Mouse (Mus musculus) frontal cortex, postnatal 14 days (tissue): ENCODE results near the gene Astn2.

ENCODE experiments used
- DNase-seq, 2 experiments: peaks; one replicate each; pipeline ENCODE4 v3.0.0; 2022; ENCODE audit warnings: low spot score in 2 of 2

The Astn2 gene

DNA sequence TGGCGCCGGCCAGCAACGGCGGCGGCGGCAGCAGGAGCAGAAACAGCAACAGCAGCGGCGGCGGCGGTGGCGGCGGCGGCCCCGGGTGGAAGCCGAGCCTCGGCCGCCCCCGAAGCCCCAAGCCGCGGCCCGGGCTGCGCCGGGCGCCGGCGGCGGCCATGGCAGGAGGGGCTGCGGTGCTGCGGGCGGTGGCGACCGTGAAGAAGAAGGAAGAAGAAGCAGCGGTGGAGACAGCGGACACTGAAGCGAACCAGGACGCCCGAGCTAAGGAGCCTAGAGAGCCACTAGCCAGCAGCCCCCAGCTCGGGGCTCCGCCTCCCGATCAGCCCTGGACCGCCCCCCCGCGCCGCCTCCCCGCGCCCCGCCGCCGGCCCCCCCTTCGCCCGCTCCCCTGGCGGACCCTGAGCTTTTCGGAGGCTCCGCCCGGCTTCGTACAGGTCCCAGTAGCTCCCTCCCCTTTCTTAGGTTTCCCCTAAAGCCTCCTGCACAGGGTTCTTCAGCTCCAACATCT, at the start of gene Astn2:
Astn2 (minus strand) TSS at position 411 of the 511 bp plus-strand sequence.
- DNase-seq, result peak in 1 of 2 experiments; percentile 32

DNA sequence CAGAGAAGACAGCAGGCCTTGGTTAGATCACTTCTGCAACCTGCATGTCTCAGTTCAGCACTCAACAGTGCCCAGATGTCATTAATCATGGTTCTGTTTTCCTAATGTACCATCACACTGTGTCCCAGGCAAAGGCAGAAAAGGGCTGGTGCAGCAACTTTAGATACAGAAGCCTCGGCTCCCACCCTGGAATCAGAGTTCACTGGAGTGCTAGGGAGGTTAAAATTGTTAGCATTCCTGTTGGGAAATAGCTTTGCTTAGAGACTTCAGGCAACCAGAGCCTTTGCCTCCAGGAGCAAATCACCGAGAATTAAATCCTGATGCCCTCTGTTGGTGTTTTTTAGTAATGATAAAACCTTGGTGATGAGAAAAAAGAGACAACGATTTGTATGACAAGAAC, 45.7 kb upstream of the Astn2 start:
- no peak for DNase-seq

GRCm38 (mm10) chr4:66431256-66431655, 26.8 kb upstream of the Astn2 start:
- DNase-seq, result no peak

DNA sequence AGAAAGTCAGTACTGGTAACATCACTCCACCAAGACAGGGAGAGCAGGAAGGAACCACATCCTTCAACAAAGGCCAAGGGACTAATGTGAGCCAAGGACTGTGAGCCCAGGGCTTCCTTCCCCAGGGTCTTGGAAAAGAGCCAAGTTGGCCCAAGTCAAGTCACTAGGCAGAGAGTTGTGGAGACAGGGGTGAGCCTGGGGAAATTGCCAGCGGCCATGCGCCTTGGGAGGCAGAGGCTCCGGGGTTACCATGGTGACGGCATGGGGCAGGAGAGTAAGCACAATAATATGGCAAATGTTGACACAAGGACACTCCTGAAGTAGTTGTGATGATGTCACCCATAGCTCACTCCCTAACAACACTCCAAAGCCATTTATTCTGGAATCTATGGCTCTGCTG, 21.4 kb upstream of the Astn2 start:
- no peak for DNase-seq

DNA sequence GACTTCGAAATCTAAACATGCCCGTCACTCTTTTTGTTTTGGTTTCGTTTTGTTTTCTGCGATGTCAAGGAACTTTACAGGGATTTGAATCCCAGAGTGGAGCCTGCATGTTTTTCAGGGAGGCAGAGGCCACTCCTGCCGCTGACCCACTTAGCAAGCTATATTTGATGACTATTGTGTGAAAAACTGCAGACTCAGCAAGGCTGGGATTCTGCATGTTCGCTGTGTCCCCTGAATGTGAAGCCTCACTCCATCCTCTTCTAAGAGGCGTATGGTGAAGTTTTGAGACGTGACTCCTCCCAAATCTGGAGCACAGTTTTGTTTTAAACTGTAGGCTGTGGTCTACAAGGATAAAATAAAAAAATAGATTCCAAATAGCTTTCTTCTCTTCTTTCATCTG, 10.4 kb upstream of the Astn2 start:
- no peak for DNase-seq

DNA sequence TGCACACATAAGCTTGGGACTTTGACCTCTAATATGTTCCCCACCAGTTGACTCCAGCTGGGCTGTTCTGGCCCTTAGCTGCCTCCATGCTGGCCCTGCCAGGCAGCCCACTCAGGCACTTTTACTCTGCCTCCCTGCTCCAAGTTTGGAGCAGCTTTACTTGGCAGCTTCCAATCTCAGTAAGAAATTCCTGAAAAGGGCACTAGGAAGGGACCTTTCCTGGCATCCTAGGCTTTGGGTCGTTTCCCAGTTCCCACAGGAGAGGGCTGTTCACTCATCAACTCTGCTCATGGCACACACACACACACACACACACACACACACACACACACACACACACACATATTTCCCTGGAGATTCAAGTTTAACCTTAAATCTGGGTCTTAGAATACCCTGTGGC, 675 bp upstream of the Astn2 start:
- DNase-seq, result no peak

- peak in 1 of 2 experiments; percentile 21 for DNase-seq
Observed at GRCm38 (mm10) chr4:66403708-66404200, 657 bp downstream of the Astn2 start.

- no peak for DNase-seq
Observed at GRCm38 (mm10) chr4:66403116-66403707, 1.2 kb downstream of the Astn2 start.

- DNase-seq, result peak in 1 of 2 experiments; percentile 40
Observed at GRCm38 (mm10) chr4:66402611-66403010, 1.8 kb downstream of the Astn2 start.

DNA sequence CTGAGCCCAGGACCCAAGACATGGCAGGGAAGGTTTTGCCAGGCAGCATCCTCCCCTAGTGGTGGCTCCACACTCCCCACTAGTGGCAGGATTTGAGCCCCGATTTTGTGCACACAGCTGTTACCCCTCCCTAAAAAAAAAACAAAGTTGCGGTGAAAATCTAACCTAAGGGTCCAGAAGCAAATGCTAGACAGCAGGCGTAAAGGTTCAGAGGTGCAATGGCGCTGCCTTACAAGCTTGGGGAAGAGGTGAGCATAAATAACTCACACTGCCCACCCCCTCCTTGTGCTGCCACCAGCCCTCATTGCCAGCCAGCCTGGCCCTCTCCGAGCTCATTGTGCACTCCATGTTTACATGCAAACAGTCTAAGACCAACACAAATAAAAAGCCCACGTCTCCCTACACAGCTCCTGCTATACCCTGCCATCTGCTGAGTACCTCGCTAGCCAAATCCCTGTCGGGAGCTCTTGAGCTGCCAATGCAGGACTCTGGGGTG, 3.2 kb downstream of the Astn2 start:
- peak in 1 of 2 experiments; percentile 43 for DNase-seq

DNA sequence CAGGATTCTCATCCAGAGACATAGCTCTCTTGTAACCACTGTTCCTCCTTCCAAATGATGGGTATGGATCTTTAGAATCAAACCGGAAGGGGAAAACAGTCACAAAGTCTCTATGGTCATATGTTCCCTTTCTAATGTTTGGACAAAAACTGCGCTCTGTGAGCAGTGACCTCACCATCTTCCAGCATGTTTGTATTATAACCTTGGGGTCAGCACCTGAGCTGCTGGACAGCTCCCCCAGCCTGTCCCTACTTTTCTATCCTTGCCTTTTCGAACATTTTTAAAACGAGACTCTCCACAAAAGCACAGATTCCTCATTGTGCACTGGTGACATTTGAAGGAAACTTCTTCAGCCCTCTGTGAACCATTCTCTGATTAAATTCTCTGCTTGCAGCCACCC, 5.3 kb downstream of the Astn2 start:
- no peak for DNase-seq

DNA sequence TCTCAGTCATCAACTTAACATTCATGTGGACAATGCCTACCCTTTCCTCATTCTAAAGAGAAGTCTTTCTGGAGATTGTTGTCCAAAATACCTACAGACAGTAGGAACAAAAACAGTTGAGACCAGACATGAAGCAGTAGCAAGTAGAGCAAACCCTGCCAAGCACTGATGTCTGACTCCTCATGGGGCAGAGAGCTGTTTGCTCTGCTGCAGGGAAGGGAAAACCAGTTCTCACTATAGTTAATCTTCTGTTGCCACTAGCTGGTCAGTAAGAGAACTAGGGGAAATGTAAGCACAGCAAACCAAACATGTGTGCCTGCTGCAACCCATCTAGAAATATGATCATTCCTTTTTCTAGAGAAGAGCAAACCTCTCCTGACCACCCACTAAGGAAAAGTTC, 7.2 kb downstream of the Astn2 start:
- DNase-seq, result no peak

- DNase-seq, result peak in 1 of 2 experiments; percentile 26
Observed at GRCm38 (mm10) chr4:66393294-66393693, 11.1 kb downstream of the Astn2 start.

GRCm38 (mm10) chr4:66390480-66390879, 13.9 kb downstream of the Astn2 start:
- no peak for DNase-seq

GRCm38 (mm10) chr4:66378586-66378985, 25.8 kb downstream of the Astn2 start:
- no peak for DNase-seq

- DNase-seq, result peak; percentile 7 to 12
Observed at GRCm38 (mm10) chr4:66370557-66371071, 33.8 kb downstream of the Astn2 start.

DNA sequence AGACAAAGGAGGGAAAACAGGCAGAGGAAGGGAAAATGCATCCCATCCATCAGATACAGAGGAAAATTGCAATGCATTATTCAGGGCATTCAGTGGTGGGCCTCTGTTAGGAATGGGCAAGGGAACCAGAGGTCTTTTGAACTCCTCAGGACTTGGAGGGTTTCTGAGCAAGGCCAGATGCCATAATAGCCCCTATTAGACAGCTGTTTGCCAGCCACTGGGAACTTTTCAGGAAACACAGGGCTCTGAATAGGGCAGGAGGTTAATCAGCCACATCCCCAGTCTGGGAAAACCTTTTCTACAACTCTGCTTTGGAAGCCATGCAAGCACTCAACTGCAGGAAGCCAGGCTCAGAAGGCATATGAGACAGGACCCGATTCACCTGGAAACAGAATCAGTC, 38.9 kb downstream of the Astn2 start:
- no peak for DNase-seq

DNA sequence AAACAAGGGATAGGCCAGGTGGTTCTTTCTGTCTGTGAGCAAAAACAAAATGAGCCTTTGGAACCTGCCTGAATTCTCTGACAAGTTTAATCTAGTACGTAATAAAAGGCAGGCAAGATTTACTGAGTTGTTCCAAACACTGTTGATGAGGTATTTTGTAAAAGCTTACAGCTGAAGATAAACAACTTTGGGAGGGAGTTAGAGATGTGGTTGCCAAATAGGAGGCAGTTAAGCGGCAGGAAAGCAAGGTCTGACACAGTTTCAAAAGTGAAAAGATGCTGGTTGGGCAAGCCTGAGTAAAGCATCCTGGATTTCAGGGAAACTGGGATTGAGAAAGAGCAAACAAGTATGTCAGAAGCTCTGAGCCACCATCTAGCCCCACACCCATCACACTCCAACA, 59.8 kb downstream of the Astn2 start:
- no peak for DNase-seq

DNA sequence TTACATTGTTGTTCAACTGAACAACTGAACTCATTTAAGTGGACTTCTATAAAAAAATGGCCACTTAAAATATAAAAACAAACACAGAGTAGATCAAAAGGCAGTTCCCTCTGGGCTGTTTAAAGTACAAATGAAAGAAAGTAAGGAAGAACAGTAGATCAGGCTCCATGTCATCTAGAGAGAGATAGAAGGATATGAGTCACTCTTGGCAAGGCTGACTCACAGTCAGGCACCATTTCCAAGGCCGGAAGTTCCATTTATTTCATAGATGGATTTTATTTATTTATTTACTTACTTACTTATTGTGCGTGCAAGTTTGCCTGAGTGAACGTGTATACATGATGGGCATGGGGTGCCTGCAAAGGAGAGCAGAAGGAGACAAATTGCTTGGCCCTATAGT, 67.0 kb downstream of the Astn2 start:
- DNase-seq, result no peak

DNA sequence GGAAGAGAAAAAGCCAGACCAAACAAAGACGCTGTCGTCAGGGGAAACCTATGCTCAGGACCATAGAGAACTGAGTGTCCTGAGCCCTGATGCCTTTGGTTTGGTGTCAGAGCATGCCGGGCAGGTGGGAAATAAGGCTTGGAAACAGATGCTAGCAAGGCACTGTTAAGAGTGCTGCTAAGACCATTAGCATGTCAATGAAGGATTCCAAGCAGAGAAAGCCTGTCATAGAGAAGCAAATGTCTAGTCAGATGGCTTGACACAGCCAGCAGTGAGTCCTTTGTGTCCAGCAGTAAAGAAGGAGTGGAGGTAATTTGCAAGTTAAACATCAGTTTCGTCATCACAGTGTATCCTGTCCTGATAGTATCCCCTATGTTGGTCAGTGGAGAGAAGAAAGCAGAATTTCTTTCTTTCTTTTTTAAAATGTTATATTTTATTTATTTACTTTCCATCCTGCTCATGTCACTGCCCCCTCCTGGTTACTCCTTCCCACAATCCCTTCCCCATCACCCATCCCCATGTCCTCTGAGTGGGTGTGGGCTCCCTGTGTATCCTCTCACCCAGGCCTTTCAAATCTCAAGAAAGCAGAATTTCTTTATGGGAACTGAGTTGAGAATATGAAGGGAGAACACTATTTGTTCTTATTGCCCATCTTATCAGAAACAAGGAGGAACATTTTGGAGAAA, 73.7 kb downstream of the Astn2 start:
- DNase-seq, result no peak

- no peak for DNase-seq
Observed at GRCm38 (mm10) chr4:66321051-66321450, 83.4 kb downstream of the Astn2 start.

DNA sequence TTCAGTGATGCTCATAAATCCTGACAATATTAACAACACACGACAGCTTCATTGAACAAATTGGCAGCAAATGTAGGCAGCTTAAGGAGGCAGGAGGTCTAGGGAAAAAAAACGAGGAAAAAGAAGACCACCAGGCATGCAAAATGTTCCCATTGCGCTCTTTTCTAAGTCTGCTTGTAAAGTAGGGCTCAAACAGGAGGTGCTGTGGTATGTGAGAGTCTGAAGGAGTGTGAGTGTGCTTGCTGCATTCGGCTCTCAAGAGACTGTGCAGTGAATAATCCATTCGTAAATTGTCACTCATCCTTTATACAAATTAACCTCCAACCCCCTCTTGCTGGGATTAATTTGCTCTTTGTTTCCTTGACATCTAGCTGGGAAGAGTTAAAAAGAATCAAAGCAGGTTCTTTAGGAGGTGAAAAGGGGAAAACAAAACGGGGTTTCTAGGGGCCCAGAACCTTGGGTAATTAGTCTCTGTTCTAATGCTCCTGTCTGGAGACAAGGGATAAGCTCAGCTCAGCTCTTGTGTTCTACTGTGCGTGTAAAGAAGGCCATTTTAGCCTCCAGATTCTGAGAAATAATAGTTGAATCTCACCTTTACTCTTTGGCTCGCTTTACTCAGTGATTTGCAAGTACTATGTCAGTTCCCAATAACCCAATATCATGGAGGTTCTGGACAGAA, 89.5 kb downstream of the Astn2 start:
- no peak for DNase-seq
